Mouse (Mus musculus): ENCODE results near the gene Ceacam16.

The Ceacam16 gene

GRCm38 (mm10) chr7:19843561-19843960 lies 17.5 kb downstream of the Ceacam16 start:
- DNase-seq (ENCODE audit: low read depth, low spot score) = peak; percentile 67

DNA sequence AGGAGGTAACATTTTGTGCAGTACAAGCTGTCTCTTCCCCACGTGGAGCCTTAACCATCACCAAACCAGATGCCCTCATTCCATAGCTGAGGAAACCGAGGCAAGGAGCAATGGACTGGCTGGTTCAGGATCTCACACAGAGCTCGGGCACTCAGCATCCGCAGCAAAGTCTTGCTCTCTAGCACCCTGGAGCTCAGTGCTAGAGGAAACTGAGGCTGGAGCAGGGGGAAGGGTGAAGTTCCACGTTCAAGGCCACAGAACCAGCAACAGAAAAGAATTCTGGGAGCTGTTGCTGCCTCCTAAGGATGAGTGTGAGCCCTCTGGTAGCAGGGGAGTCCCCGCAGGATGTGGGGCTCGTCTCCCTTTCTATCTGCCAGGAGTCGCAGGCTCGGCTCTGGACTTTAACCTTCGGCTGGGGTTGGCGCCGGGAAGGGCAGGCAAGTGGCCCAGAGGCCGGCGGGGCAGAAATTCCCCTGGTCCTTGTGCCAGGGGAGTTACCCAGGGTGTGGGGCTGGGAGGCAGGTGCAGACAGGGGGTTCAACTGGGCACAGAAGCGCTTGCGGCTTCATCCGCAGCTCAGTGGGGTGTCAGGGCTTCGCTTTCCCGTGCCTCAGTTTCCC lies 18.1 kb downstream of the Ceacam16 start:
- DNase-seq (ENCODE audit: low read depth, low spot score) = no peak

- DNase-seq (ENCODE audit: low read depth, low spot score) = no peak
Observed at GRCm38 (mm10) chr7:19841686-19842413, 19.2 kb downstream of the Ceacam16 start.

GRCm38 (mm10) chr7:19840936-19841335 lies 20.2 kb downstream of the Ceacam16 start:
- no peak for DNase-seq (ENCODE audit: low read depth, low spot score)

DNA sequence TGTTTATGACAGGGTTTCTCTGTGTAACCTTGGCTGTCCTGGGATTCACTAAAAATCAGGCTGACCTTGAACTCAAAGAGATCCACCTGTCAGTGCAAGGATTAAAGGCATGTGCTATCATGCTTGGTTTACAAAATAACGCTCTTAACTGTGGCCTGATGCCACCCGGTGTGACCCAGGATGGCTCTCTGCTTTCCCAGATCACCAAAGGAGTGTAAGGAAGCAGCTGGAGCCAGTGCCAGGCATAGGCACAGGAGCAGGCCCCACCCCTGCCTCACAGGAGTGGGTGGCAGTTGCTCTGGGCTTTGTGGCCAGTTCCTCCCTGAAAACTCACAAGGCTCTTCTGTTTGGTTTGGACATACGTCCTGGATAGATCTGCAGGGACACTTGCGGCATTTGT lies 20.7 kb downstream of the Ceacam16 start:
- DNase-seq (ENCODE audit: low read depth, low spot score) = no peak

- no peak for DNase-seq (ENCODE audit: low read depth, low spot score)
Observed at GRCm38 (mm10) chr7:19836843-19837242, 24.3 kb downstream of the Ceacam16 start.

GRCm38 (mm10) chr7:19834055-19834454 lies 27.0 kb downstream of the Ceacam16 start:
- DNase-seq (ENCODE audit: low read depth, low spot score) = no peak

- DNase-seq (ENCODE audit: low read depth, low spot score) = no peak
Observed at GRCm38 (mm10) chr7:19831837-19832236, 29.3 kb downstream of the Ceacam16 start.

DNA sequence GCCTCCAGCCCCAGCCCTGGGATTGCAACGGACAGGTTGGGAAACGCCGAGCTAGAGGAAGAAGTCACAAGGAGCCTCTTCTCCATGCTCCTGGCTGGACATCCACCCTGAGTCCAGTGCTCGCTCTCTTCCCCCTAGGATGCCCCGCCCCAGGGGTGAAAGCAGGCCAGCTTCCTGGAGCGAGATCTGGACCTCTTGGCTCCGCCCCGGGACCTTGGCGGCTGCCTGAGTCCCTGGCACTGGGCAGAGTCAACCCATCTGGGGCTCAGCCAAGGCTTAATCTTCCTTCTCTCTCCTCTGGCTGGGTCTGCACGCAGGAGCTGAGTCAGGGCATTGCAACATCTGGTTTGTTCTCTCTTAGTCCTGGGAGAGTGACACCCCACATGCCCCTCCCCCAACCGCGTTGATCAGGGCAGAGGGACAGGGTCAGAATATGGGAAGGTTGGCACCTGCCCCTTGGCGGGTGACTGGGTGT lies 30.4 kb downstream of the Ceacam16 start:
- DNase-seq (ENCODE audit: low read depth, low spot score) = no peak

GRCm38 (mm10) chr7:19829694-19830093 lies 31.4 kb downstream of the Ceacam16 start:
- no peak for DNase-seq (ENCODE audit: low read depth, low spot score)

DNA sequence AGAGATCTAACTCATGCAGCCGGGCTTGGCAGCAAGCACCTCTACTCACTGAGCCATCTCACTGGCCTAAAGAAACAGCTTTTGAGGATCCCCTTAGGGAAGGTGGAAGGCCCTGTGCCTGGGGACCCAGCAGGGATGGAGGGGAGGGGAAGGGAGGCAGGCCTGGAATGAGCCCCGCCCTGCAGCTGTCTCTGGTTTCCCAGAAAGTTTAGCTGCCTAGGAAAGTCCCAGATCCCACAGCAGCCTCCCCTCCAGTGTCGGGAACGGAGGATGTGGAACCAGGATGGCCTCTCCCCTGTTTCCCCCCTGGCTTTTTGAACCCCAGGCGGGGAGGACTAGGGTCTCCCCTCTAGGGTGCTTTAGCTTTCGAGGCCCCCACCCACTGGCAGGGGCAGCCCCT lies 34.3 kb downstream of the Ceacam16 start:
- DNase-seq (ENCODE audit: low read depth, low spot score) = no peak

DNA sequence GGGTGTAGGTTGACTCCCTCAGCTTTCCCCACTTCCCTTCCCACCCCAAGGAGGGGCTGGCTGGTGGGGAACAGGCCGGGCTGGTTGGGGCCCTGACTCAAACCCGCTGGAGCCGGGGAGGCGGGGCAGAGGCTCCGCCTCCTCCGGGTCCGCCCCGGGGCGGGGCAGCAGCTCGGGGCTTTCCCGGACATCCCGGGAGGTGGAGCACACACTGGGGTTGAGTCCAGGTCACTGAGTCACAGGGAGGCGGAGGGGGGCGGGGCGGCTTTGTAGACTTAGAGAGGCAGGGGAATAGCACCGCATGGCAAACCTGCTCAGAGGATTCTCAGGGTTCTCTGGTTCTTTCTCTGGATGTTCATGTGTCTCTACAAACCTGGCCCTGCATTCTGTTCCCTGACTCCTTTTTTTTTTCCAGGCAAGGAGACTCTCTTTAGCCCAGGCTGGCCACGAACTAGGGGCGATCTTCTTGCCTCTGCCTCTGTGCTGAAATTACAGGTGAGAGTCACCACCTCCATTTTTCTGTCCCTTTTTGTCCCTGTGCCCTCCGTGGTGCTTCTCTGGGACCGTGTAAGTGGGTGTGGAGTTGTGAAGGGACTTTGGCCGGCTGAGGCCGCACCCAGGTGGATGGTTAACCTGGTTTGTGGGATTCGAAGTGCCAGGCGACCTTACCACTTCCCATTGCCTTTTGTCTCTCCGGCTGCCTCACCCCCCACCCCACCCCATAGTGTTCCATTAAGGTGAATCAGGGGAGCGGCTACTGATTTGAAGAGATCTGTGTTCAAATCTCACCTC lies 36.7 kb downstream of the Ceacam16 start:
- DNase-seq (ENCODE audit: low read depth, low spot score) = peak; percentile 78

DNA sequence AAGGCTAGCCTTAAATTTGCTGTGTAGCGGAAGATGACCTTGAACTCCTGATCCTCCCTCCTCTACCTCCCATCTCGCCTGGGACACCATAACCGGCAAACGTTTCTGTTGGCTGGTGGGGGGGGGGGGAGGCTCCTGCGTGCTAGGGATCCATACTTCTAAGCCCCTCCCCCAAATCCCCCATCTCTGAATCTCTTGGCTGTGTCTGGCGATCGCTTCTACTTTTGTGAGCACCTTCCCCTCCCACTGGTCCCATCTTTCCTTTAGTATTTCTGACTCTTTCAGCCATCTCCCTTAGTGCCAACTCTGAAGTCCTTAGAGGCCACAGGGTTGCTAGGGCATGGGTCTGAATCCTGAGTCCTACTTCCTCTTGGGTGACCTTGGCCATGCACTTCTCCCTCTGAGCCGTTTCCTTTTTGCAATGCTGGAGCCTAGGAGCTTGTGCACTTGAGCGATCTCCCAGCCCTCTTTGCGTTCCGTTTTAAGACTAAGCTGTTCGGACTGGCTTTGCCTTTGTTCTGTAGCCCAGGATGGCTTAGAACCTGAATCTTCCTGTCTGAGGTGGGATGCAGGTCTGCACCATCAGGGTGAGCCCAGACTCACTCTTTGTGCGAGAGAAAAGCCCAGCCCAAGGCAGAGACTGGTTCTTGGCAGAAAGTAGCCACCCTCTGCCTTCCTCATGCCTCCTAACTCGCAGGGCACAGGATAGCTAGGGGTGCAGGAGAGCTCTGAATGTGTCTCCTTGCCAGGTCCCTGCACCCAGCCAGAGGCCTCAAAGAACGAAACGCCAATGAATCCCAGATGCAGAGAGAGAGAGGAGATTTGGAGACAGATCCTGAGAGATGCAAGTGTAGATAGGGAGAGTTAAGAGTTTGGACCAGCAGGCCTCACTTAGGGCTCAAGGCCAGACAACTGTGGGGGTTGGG lies 37.6 kb downstream of the Ceacam16 start:
- no peak for DNase-seq (ENCODE audit: low read depth, low spot score)

DNA sequence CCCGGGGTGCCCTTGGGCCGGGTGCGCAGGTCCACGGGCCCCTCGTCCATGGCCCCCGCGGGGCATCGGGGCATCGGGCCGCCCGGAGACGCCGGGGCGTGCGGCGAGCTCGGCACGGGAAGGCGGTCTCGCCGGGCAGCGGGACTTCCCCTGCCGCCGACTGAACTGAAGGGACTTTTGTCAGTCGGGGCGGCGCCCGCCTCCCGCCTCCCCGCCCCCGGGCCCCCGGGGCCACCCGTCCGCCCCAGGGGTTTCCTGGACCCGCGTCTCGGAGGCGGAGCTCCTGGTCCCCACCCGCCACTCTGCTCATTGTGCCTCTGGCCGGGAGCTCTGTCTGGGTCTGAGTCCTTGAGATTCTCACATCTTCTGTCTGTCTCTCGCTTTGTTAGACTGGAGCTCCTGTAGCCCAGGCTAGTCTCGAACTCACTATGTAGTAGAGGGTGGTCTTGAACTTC lies 38.5 kb downstream of the Ceacam16 start, which contains the start of gene Bcl3:
TSS of gene Bcl3 (minus strand) at position 167 of the 455 bp plus-strand sequence.
- DNase-seq (ENCODE audit: low read depth, low spot score) = no peak

GRCm38 (mm10) chr7:19822193-19822592 lies 38.9 kb downstream of the Ceacam16 start:
- DNase-seq (ENCODE audit: low read depth, low spot score) = no peak

GRCm38 (mm10) chr7:19821633-19822032 lies 39.5 kb downstream of the Ceacam16 start:
- no peak for DNase-seq (ENCODE audit: low read depth, low spot score)

GRCm38 (mm10) chr7:19820347-19821048 lies 40.6 kb downstream of the Ceacam16 start:
- no peak for DNase-seq (ENCODE audit: low read depth, low spot score)

- DNase-seq (ENCODE audit: low read depth, low spot score) = no peak
Observed at GRCm38 (mm10) chr7:19818875-19819274, 42.2 kb downstream of the Ceacam16 start.

DNA sequence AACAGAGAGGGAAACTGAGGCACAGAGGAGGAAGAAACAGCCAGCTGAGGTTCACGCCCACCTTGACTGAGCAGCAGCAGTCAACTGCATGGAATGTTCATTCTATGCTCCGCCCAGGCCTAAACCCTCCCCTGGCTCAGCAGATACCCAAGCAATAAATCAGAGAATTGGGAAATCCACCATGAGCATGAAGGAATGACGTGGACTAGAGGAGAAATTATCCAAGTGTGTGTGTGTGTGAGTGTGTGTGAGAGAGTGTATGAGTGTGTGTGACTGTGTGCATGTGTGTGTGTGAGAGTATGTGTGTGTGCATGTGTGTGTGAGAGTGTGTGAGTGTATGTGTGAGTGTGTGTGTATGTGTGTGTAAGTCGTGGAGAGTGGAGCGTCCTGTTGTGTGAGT lies 42.7 kb downstream of the Ceacam16 start:
- no peak for DNase-seq (ENCODE audit: low read depth, low spot score)

DNA sequence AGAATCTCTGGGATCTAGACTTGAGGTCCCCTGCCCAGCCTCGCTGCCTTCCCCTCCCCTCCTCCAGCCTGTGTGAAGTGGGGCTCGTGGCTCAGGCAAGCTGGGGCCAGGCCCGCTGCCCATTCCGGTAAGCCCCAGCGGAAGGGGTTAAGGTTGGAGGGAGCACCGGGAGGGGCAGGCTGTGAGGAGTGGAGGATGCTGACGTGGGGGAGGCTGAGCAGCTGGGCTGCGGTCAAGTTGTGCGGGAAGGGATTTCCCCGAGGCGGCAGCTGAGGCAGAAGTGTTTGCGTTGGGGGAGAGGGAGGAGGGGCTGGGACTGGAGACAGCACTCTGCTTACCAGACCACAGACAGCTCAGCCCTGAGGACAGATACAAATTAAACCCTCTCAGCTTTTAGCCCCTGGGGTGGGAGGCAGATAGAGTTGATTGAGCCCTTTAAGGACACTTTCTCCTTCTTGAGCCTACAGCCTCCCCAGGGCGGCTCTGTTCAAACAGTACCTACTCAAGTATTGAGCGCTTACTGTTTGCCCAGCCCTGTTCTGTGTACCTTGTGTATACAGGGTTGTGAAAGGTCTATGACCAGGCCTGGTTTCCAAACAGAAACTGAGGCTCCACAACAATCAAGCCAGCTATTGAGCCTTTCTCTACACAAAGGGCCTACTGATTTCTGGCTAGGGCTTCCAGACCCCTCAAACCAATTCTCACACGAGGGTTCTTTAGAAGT lies 43.6 kb downstream of the Ceacam16 start:
- DNase-seq (ENCODE audit: low read depth, low spot score) = peak; percentile 71
